Comparison of ENCODE assay signal across 8 mouse cellular contexts in genomic region chr7:44839491-44840191, GRCm38 (mm10). TPM values are rescaled to one million over a fixed set of nuclear protein-coding genes. Genes with fewer than 3 reads are reported as not detected.
DNase-seq lines count a peak whose midpoint lies in the region; ATAC-seq and TF ChIP-seq lines count a peak whose summit lies in the region.

No protein-coding gene starts in this region.

- H3K9ac ChIP-seq in limb, embryonic 11.5 days (ENCODE audit: low read length), result peak overlapping the region; percentile 17; the same call in 1 of the 2 replicates
- peak overlapping the region; percentile 44 for H3K9ac ChIP-seq in midbrain, embryonic 11.5 days (ENCODE audit: low read length)

- peak overlapping the region; percentile 52 for H3K4me2 ChIP-seq in limb, embryonic 11.5 days (ENCODE audit: low read depth, severe bottlenecking)
- H3K4me2 ChIP-seq in midbrain, embryonic 11.5 days, result peak overlapping the region; percentile 47

- peak; percentile 49 for DNase-seq in ovary, postnatal 36 days (ENCODE audit: low spot score)
- no peak for DNase-seq in ovary, postnatal 10 days (ENCODE audit: low spot score)
- DNase-seq in heart, postnatal 10 days, result peak; percentile 58 to 59
- DNase-seq in limb, embryonic 11.5 days (ENCODE audit: low spot score), result peak; percentile 58
- DNase-seq in midbrain, embryonic 11.5 days (ENCODE audit: low spot score, missing footprints), result peak; percentile 91
- DNase-seq in spleen, postnatal 4 days (ENCODE audit: low spot score in 2 of 2), result peak; percentile 59 to 79

- TF ChIP-seq POLR2A in cortical plate, adult 2 months (IDR thresholded peaks at IDR 0.05; ENCODE audit: extremely low read depth, insufficient read depth, low read length), result peak; percentile 40; the same call in 1 of the 2 replicates

- TF ChIP-seq CTCF in cortical plate, adult 2 months (IDR thresholded peaks at IDR 0.05; ENCODE audit: extremely low read depth, insufficient read depth, low read length), result no peak

- intact Hi-C loops in heart, postnatal 10 days (cut with DNase I), result no loop called here

- no peak overlapping the region for H3K4me3 ChIP-seq in cortical plate, adult 2 months (ENCODE audit: insufficient read depth, low read length)
- H3K4me3 ChIP-seq in limb, embryonic 11.5 days (ENCODE audit: low read depth, low read length), result peak overlapping the region; percentile 31
- peak overlapping the region; percentile 16 for H3K4me3 ChIP-seq in midbrain, embryonic 11.5 days (ENCODE audit: low read depth, low read length)

- peaks cover 18% of the 10 kb centered on the region for H3K27me3 ChIP-seq in limb, embryonic 11.5 days (ENCODE audit: control insufficient read depth, insufficient read depth, low read length)
- peaks cover 20% of the 10 kb centered on the region for H3K27me3 ChIP-seq in midbrain, embryonic 11.5 days (ENCODE audit: control insufficient read depth, insufficient read depth, low read length)

- WGBS in limb, embryonic 11.5 days, result 2% methylated on average over 58 of the region's 58 CpGs
- 4% methylated on average over 58 of the region's 58 CpGs for WGBS in midbrain, embryonic 11.5 days

- H3K36me3 ChIP-seq in limb, embryonic 11.5 days (ENCODE audit: control insufficient read depth, insufficient read depth, low read length), result peaks cover 6% of the 10 kb centered on the region
- H3K36me3 ChIP-seq in midbrain, embryonic 11.5 days (ENCODE audit: control insufficient read depth, insufficient read depth, low read length), result peaks cover 12% of the 10 kb centered on the region

- H3K4me1 ChIP-seq in cortical plate, adult 2 months (ENCODE audit: control insufficient read depth, insufficient read depth, low read length), result no peaks in the 10 kb centered on the region
- H3K4me1 ChIP-seq in limb, embryonic 11.5 days (ENCODE audit: control insufficient read depth, insufficient read depth, low read length), result peaks cover 15% of the 10 kb centered on the region
- peaks cover 9% of the 10 kb centered on the region for H3K4me1 ChIP-seq in midbrain, embryonic 11.5 days (ENCODE audit: control insufficient read depth, insufficient read depth, low read length)

- H3K9me3 ChIP-seq in limb, embryonic 11.5 days (ENCODE audit: control insufficient read depth, low read length), result no peaks in the 10 kb centered on the region
- no peaks in the 10 kb centered on the region for H3K9me3 ChIP-seq in midbrain, embryonic 11.5 days (ENCODE audit: control insufficient read depth, low read length)

- H3K27ac ChIP-seq in cortical plate, adult 2 months (ENCODE audit: insufficient read depth, low read length), result no peak overlapping the region
- no peak overlapping the region for H3K27ac ChIP-seq in limb, embryonic 11.5 days (replicated peaks; ENCODE audit: low read depth, low read length)
- no peak overlapping the region for H3K27ac ChIP-seq in midbrain, embryonic 11.5 days (ENCODE audit: low read depth, low read length)

- ATAC-seq in limb, embryonic 11.5 days (ENCODE audit: insufficient number of reproducible peaks, low FRiP score, low TSS enrichment, low read depth), result peak; percentile 62; the same call in 1 of the 2 replicates
- ATAC-seq in midbrain, embryonic 11.5 days (ENCODE audit: low FRiP score), result peak; percentile 74
- ATAC-seq in cerebellum, adult (ENCODE audit: insufficient number of reproducible peaks, low FRiP score, low TSS enrichment), result no peak

RNA-seq across cellular contexts. Expression of gene Akt1s1, which starts 9.2 kb away (rescaled TPM):
- 97.5 and 101 TPM in 2 replicates for polyA plus RNA-seq in cortical plate, adult 2 months (2012; rRNA removed)
- 10 to 100 TPM; 76.8 to 78.4 TPM for total RNA-seq in heart, postnatal 10 days (2021)
- polyA plus RNA-seq in limb, embryonic 11.5 days (2014; fragmentation: Nextera tagmentation; extraction: Ambion mirVana), result 38.6 and 63.4 TPM in 2 replicates
- polyA plus RNA-seq in midbrain, embryonic 11.5 days (2014; fragmentation: Nextera tagmentation; extraction: Ambion mirVana), result 31.8 and 34.3 TPM in 2 replicates

RNA-seq across cellular contexts. Expression of gene Tbc1d17, which starts 9.2 kb away (rescaled TPM):
- 95.0 and 99.8 TPM in 2 replicates for polyA plus RNA-seq in cortical plate, adult 2 months (2012; rRNA removed)
- total RNA-seq in heart, postnatal 10 days (2021), result 10 to 100 TPM; 38.4 to 44.7 TPM
- 60.9 and 69.0 TPM in 2 replicates for polyA plus RNA-seq in limb, embryonic 11.5 days (2014; fragmentation: Nextera tagmentation; extraction: Ambion mirVana)
- 63.4 and 69.4 TPM in 2 replicates for polyA plus RNA-seq in midbrain, embryonic 11.5 days (2014; fragmentation: Nextera tagmentation; extraction: Ambion mirVana)

RNA-seq across cellular contexts. Expression of gene Pnkp, which starts 17.3 kb away (rescaled TPM):
- 35.6 and 40.8 TPM in 2 replicates for polyA plus RNA-seq in cortical plate, adult 2 months (2012; rRNA removed)
- total RNA-seq in heart, postnatal 10 days (2021), result 10 to 100 TPM; 18.1 to 21.6 TPM
- 31.0 and 31.2 TPM in 2 replicates for polyA plus RNA-seq in limb, embryonic 11.5 days (2014; fragmentation: Nextera tagmentation; extraction: Ambion mirVana)
- polyA plus RNA-seq in midbrain, embryonic 11.5 days (2014; fragmentation: Nextera tagmentation; extraction: Ambion mirVana), result 26.1 and 28.6 TPM in 2 replicates

RNA-seq across cellular contexts. Expression of gene Atf5, which starts 23.2 kb away (rescaled TPM):
- polyA plus RNA-seq in cortical plate, adult 2 months (2012; rRNA removed), result 15.9 and 17.5 TPM in 2 replicates
- total RNA-seq in heart, postnatal 10 days (2021), result 10 to 100 TPM; 50.4 to 51.3 TPM
- polyA plus RNA-seq in limb, embryonic 11.5 days (2014; fragmentation: Nextera tagmentation; extraction: Ambion mirVana), result 2.1 and 2.3 TPM in 2 replicates
- 2.8 and 3.3 TPM in 2 replicates for polyA plus RNA-seq in midbrain, embryonic 11.5 days (2014; fragmentation: Nextera tagmentation; extraction: Ambion mirVana)

RNA-seq across cellular contexts. Expression of gene Il4i1, which starts 23.5 kb away (rescaled TPM):
- polyA plus RNA-seq in cortical plate, adult 2 months (2012; rRNA removed), result 1.9 and 2.3 TPM in 2 replicates
- total RNA-seq in heart, postnatal 10 days (2021), result 1 to 10 TPM; 1.3 to 1.8 TPM
- polyA plus RNA-seq in limb, embryonic 11.5 days (2014; fragmentation: Nextera tagmentation; extraction: Ambion mirVana), result 1.1 TPM in 2 replicates
- 0.84 and 1.2 TPM in 2 replicates for polyA plus RNA-seq in midbrain, embryonic 11.5 days (2014; fragmentation: Nextera tagmentation; extraction: Ambion mirVana)
